Mouse (Mus musculus) heart, embryonic 11.5 days (tissue): ENCODE data around the gene Ppcdc. TPM values are rescaled to one million over a fixed set of nuclear protein-coding genes. Genes with fewer than 3 reads are reported as not detected.

Experiments
- ATAC-seq: fragments of 200-750 bp; cut with Nextera tagmentation; replicated peaks from 2 replicates; pipeline ENCODE4 v1.8.0; 2017; ENCODE audit warnings: moderate library complexity; ENCODE audit not compliant: insufficient number of reproducible peaks, low FRiP score, low TSS enrichment
- H3K27ac ChIP-seq: fragments of 300-500 bp; sonication (generic); 2 replicates; pipeline ENCODE4 v1.5.1; 2014; ENCODE audit warnings: mild to moderate bottlenecking, low read depth, low read length
- H3K27me3 ChIP-seq: fragments of 300-500 bp; sonication (generic); 2 replicates; pipeline ENCODE4 v1.6.1; 2014; ENCODE audit warnings: mild to moderate bottlenecking, low read length, mixed read lengths; ENCODE audit not compliant: control insufficient read depth, insufficient read depth
- H3K36me3 ChIP-seq: fragments of 300-500 bp; sonication (generic); 2 replicates; pipeline ENCODE4 v1.6.1; 2014; ENCODE audit warnings: mild to moderate bottlenecking, low read length, moderate library complexity, mixed read lengths; ENCODE audit not compliant: control insufficient read depth, insufficient read depth
- H3K4me1 ChIP-seq: fragments of 300-500 bp; sonication (generic); 2 replicates; pipeline ENCODE4 v1.6.1; 2014; ENCODE audit warnings: low read length; ENCODE audit not compliant: control insufficient read depth, insufficient read depth
- H3K4me2 ChIP-seq: fragments of 300-500 bp; sonication (generic); 2 replicates; pipeline ENCODE4 v1.6.1; 2014; ENCODE audit warnings: mild to moderate bottlenecking, moderate library complexity
- H3K4me3 ChIP-seq: fragments of 300-500 bp; sonication (generic); 2 replicates; pipeline ENCODE4 v1.5.1; 2014; ENCODE audit warnings: low read depth, low read length
- H3K9ac ChIP-seq: fragments of 300-500 bp; sonication (generic); 2 replicates; pipeline ENCODE4 v1.6.1; 2014; ENCODE audit warnings: mild to moderate bottlenecking, low read depth, low read length, moderate library complexity
- H3K9me3 ChIP-seq: fragments of 300-500 bp; sonication (generic); replicated peaks from 2 replicates; pipeline ENCODE4 v1.6.1; 2016; ENCODE audit warnings: low read length; ENCODE audit not compliant: control insufficient read depth
- WGBS: fragments of 180-500 bp; shearing (Covaris S2); extraction: QIAGEN DNeasy Blood & Tissue Kit; methylation state at CpG from one replicate; pipeline ENCODE4 v1.1.7; 2014; ENCODE audit not compliant: insufficient replicate concordance; 5-methylcytosine and 5-hydroxymethylcytosine counted together
- polyA plus RNA-seq: library from polyadenylated mRNA; unstranded; fragments of >200 nt; fragmentation: Nextera tagmentation; extraction: Ambion mirVana; gene quantifications from 2 replicates; pipeline ENCODE4 v1.2.1, GENCODE M21; 2014

Gene Ppcdc
- polyA plus RNA-seq, 1 experiment from 2014 or later: 18.7 TPM

DNA sequence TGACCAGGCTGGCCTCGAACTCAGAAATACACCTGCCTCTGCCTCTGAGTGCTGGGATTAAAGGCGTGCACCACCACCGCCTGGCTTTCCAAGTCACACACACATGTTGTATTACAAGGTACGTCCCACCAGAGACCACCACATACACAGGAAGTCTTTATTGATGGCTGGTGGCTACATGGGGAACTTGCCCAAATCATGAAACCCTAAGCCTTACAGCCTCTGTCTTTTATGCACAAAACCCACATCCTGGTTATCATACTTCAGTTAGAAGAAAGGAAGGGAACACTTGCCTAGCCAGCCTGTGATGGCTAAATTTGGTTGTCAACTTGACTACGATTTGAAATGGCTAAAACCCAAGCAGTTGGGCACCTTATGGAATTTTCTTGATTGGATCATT lies 35.9 kb downstream of the Ppcdc start:
- no peak for ATAC-seq
- H3K27ac ChIP-seq: no peak overlapping the region
- H3K4me2 ChIP-seq: no peak overlapping the region
- H3K4me3 ChIP-seq: no peak overlapping the region
- H3K4me1 ChIP-seq: peaks cover 3% of the 10 kb centered on the region; the same call in 1 of the 2 replicates
- peaks cover 6% of the 10 kb centered on the region; the same call in 1 of the 2 replicates for H3K9me3 ChIP-seq
- no peaks in the 10 kb centered on the region for H3K36me3 ChIP-seq
- WGBS: 84% methylated on average over 5 of the region's 5 CpGs
- no peak overlapping the region for H3K9ac ChIP-seq
- no peaks in the 10 kb centered on the region for H3K27me3 ChIP-seq

GRCm38 (mm10) chr9:57402318-57403251 lies 37.3 kb downstream of the Ppcdc start:
- no peak overlapping the region for H3K27ac ChIP-seq
- no peak for ATAC-seq
- H3K27me3 ChIP-seq: no peaks in the 10 kb centered on the region
- no peak overlapping the region for H3K9ac ChIP-seq
- WGBS: 69% methylated on average over 15 of the region's 15 CpGs
- peaks cover 3% of the 10 kb centered on the region; the same call in 1 of the 2 replicates for H3K4me1 ChIP-seq
- peaks cover 10% of the 10 kb centered on the region for H3K9me3 ChIP-seq
- no peak overlapping the region for H3K4me3 ChIP-seq
- H3K36me3 ChIP-seq: no peaks in the 10 kb centered on the region
- H3K4me2 ChIP-seq: no peak overlapping the region

DNA sequence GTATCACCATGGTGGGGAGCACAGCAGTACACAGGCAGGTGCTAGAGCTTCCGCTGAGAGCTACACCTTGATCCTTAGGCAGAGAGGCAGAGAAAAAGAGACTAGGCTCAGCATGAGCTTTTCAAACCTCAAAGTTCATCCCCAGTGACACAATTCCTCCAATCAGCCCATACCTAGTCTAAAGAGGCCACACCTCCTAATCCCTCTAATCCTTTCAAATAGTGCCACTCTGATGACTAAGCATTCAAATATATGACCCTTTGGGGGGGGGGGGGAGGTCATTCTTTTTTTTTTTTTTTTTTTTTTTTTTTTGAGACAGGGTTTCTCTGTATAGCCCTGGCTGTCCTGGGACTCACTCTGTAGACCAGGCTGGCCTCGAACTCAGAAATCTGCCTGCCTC lies 41.2 kb downstream of the Ppcdc start:
- WGBS: 82% methylated on average over 2 of the region's 2 CpGs
- H3K4me2 ChIP-seq: no peak overlapping the region

GRCm38 (mm10) chr9:57392892-57393291 lies 47.0 kb downstream of the Ppcdc start:
- no peak overlapping the region for H3K4me2 ChIP-seq
- no peaks in the 10 kb centered on the region for H3K27me3 ChIP-seq
- no peak for ATAC-seq
- H3K27ac ChIP-seq: no peak overlapping the region
- H3K9me3 ChIP-seq: 0 out of 2 replicates have a peak, but pooled peaks cover 2% of the 10 kb centered on the region
- 42% methylated on average over 1 of the region's 1 CpGs for WGBS
- no peaks in the 10 kb centered on the region for H3K36me3 ChIP-seq
- H3K4me3 ChIP-seq: no peak overlapping the region
- peaks cover 5% of the 10 kb centered on the region; the same call in 1 of the 2 replicates for H3K4me1 ChIP-seq
- no peak overlapping the region for H3K9ac ChIP-seq

More for the DNA sequence above, 41.2 kb downstream of the Ppcdc start:
- Histone ChIP-seq H3K4me1 (peaks cover 3% of the 10 kb centered on the region; the same call in 1 of the 2 replicates), H3K27me3 (no peaks in the 10 kb centered on the region), H3K36me3 (no peaks in the 10 kb centered on the region), H3K4me3 (no peak overlapping the region), H3K27ac (no peak overlapping the region), H3K9me3 (peaks cover 12% of the 10 kb centered on the region), H3K9ac (no peak overlapping the region)
- ATAC-seq: no peak

GRCm38 (mm10) chr9:57390869-57391268 lies 49.1 kb downstream of the Ppcdc start:
- Histone ChIP-seq H3K4me3 (no peak overlapping the region), H3K27ac (no peak overlapping the region), H3K4me2 (no peak overlapping the region), H3K4me1 (peaks cover 5% of the 10 kb centered on the region; the same call in 1 of the 2 replicates), H3K36me3 (no peaks in the 10 kb centered on the region), H3K27me3 (no peaks in the 10 kb centered on the region), H3K9me3 (no peaks in the 10 kb centered on the region), H3K9ac (no peak overlapping the region)
- no peak for ATAC-seq
- WGBS: 61% methylated on average over 3 of the region's 3 CpGs

- no peak overlapping the region for H3K4me3 ChIP-seq
- no peak for ATAC-seq
- no peak overlapping the region for H3K27ac ChIP-seq
- no peak overlapping the region for H3K4me2 ChIP-seq
- H3K4me1 ChIP-seq: peaks cover 5% of the 10 kb centered on the region; the same call in 1 of the 2 replicates
- WGBS: 0% methylated on average over 1 of the region's 1 CpGs
- no peak overlapping the region for H3K9ac ChIP-seq
- H3K36me3 ChIP-seq: no peaks in the 10 kb centered on the region
- no peaks in the 10 kb centered on the region for H3K9me3 ChIP-seq
- H3K27me3 ChIP-seq: no peaks in the 10 kb centered on the region
Observed at GRCm38 (mm10) chr9:57389131-57389530, 50.8 kb downstream of the Ppcdc start.

DNA sequence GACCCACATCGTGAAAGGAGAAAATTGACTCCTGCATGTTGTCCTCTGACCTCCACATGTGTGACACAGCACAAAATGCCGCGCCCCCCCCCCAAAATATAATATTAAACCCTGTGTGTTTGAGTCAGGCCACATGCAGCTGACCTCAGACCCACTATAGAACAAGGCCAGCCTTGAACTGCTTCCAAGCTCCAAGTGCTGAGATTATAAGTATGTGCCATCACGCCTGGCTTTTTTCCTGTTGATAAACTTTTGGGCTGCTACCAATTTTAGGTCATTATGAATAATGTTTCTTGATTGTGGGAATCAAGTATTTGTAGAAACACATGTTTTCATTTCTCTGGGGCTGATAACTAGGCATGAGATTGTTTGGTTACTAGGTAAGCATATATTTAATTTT lies 53.0 kb downstream of the Ppcdc start:
- H3K9me3 ChIP-seq: no peaks in the 10 kb centered on the region
- no peak overlapping the region for H3K9ac ChIP-seq
- no peak for ATAC-seq
- H3K27me3 ChIP-seq: no peaks in the 10 kb centered on the region
- WGBS: 76% methylated on average over 4 of the region's 4 CpGs
- no peak overlapping the region for H3K4me3 ChIP-seq
- H3K4me1 ChIP-seq: peaks cover 5% of the 10 kb centered on the region; the same call in 1 of the 2 replicates
- H3K36me3 ChIP-seq: no peaks in the 10 kb centered on the region
- no peak overlapping the region for H3K27ac ChIP-seq
- H3K4me2 ChIP-seq: no peak overlapping the region

GRCm38 (mm10) chr9:57384621-57385020 lies 55.3 kb downstream of the Ppcdc start:
- Histone ChIP-seq H3K27me3 (no peaks in the 10 kb centered on the region), H3K4me2 (no peak overlapping the region), H3K27ac (no peak overlapping the region), H3K4me1 (peaks cover 5% of the 10 kb centered on the region; the same call in 1 of the 2 replicates), H3K36me3 (no peaks in the 10 kb centered on the region), H3K9ac (no peak overlapping the region), H3K4me3 (no peak overlapping the region), H3K9me3 (no peaks in the 10 kb centered on the region)
- 63% methylated on average over 2 of the region's 2 CpGs for WGBS
- no peak for ATAC-seq
